Mouse (Mus musculus) stomach, postnatal 0 days (tissue): Measurements from ENCODE around the gene Ptk6.

Source experiments
- CTCF ChIP-seq: IDR thresholded peaks from 2 replicates; pipeline ENCODE4 v1.5.1; 2016; ENCODE audit warnings: antibody characterized with exemption, low read depth, mild to moderate bottlenecking, moderate library complexity
- EP300 ChIP-seq: optimal IDR thresholded peaks from 2 replicates; pipeline ENCODE3; 2016; ENCODE audit warnings: antibody characterized with exemption

DNA sequence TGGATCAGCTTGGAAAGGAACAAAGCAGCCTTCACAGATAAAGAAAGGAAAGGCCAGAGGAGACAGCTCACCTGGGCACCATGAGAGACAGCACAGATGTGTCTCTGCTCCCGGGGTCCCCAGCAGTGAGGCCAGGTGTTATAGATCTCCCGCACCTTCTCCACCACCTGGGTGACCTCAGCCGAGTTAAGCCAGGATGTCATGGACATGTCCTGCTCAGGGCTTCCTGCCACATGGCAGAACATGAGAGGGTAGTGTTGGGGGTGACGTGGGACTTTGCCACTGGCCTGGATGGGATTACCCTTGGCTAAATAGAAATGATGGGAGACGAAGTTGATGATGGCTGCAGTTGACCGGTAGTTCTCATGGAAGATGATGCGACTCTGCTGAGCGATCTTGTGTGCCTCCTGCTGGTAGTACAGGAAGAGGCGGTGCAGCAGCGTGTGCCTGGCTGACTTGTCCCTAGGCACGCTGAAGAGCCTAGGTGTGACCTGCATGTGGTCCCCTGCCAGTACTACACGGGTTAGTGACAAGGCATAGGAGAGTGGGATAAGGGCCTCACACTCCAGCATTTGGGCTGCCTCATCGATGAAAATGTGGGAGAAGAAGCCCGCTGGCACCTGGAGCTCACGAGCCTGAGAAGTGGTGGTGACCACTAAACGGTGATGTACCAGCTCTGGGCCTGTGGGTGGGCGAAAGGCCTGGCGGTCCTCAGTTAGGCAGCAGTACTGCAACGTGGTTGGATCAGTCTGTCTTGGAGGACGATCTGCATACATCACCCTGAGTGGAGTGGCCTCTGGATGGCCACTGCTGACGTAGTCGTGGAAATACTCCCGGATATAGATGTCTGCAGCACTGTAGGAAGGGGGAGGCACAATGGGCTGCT is 33.3 kb upstream of the Ptk6 start:
- peak; percentile 54 for TF ChIP-seq CTCF
- no peak for TF ChIP-seq EP300
